ENCODE assay signal across 9 mouse cellular contexts in the genomic region with DNA sequence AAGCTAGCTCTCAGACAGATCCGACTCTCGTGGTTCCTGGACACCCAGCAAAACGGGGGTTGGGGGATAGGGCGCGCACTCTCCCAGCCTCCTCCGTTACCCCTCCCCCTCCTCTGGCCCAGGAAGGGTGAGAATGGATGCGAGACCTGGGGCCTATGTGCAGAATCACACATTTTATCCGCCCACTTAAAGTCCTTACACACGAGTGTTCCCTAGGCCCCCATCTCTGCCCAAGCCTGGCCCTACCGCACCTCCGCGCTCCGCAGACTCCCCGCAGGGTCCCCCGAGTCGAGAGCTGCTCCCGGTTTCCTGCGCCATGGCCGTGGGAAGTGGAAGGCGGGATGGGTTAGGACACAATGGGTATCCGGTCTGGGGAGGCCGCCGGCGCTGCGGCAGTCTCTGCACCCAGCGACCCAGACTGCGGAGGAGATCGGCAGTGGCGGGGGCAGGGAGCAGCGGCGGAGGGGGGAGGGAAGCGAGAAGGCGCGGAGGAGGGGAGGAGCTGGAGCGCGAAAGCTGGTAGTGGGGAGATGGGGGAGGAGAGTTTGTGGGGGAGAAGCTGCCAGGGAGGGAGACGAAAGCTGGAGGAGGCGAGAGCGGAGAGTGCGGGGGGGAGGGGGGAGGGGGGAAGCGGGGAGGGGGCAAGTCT. TPM values are rescaled to one million over a fixed set of nuclear protein-coding genes. Genes with fewer than 3 reads are reported as not detected.
A peak's percentile ranks its signal among the peaks of the same experiment; 100 is the strongest.
DNase-seq lines count a peak whose midpoint lies in the region; ATAC-seq and TF ChIP-seq lines count a peak whose summit lies in the region.
"Had no signal": no experiment of that assay in that cellular context is flagged by ENCODE, and none has a peak within 500 bp of the region (broad histone marks: within the 10 kb centered on the region; RNA-seq: fewer than 3 reads in every experiment).

No protein-coding gene starts in this region.

- TF ChIP-seq CTCF in Patski (IDR thresholded peaks at IDR 0.05) = no peak
- TF ChIP-seq CTCF in gastrocnemius, adult 2 months (IDR thresholded peaks at IDR 0.05) = no peak
- no peak for TF ChIP-seq CTCF in hindbrain, postnatal 0 days (IDR thresholded peaks at IDR 0.05; ENCODE audit: low read depth)

- no peaks in the 10 kb centered on the region for H3K27me3 ChIP-seq in Patski
- no peaks in the 10 kb centered on the region for H3K27me3 ChIP-seq in hindbrain, postnatal 0 days (ENCODE audit: insufficient read depth, low read length)

- peak overlapping the region; percentile 91 for H3K9ac ChIP-seq in hindbrain, postnatal 0 days (replicated peaks; ENCODE audit: low read length)

- CTCF ChIA-PET in Patski (lab: Charles Lee) = interaction anchor here (1.1 to 1.2 kb wide), 2 partner anchors 11 kb away, joined by 4 to 5 read pairs; a partner anchor contains a TSS

- peak overlapping the region; percentile 86 for H3K4me2 ChIP-seq in hindbrain, postnatal 0 days (ENCODE audit: low read depth, low read length)

- peak overlapping the region; percentile 80 for H3K27ac ChIP-seq in gastrocnemius, adult 2 months
- H3K27ac ChIP-seq in hindbrain, postnatal 0 days = peak overlapping the region; percentile 96
- H3K27ac ChIP-seq in macrophage = no peak overlapping the region

- POLR2A ChIA-PET in Patski (lab: Charles Lee) = interaction anchor here (1.0 kb wide), 1 partner anchor 11 kb away, joined by 11 read pairs; a partner anchor contains a TSS

- no peaks in the 10 kb centered on the region for H3K9me3 ChIP-seq in hindbrain, postnatal 0 days (ENCODE audit: low read length)

- no peaks in the 10 kb centered on the region for H3K79me2 ChIP-seq in macrophage (ENCODE audit: inconsistent target)

- H3K36me3 ChIP-seq in hindbrain, postnatal 0 days (ENCODE audit: insufficient read depth, low read length) = peaks cover 25% of the 10 kb centered on the region
- H3K36me3 ChIP-seq in macrophage (ENCODE audit: inconsistent target) = no peaks in the 10 kb centered on the region

- intact Hi-C loops in gastrocnemius, adult 2 months (cut with DNase I) = no loop called here

- no peak for DNase-seq in Patski (ENCODE audit: low read depth, low spot score)
- DNase-seq in cerebellum, adult 9-10 months = peak; percentile 78
- peak; percentile 65 for DNase-seq in gastrocnemius, adult 2 months
- DNase-seq in hindbrain, postnatal 0 days (ENCODE audit: low spot score) = peak; percentile 89
- peak; percentile 56 to 57 for DNase-seq in left cerebral cortex, adult 8-10 months (ENCODE audit: low spot score in 2 of 2)
- peak; percentile 79 for DNase-seq in right cerebral cortex, adult 18-20 months
- DNase-seq in urinary bladder, postnatal 4 days (ENCODE audit: low spot score in 2 of 2) = peak; percentile 53 to 73

- peak overlapping the region; percentile 87 for H3K4me3 ChIP-seq in gastrocnemius, adult 2 months
- peak overlapping the region; percentile 90 for H3K4me3 ChIP-seq in hindbrain, postnatal 0 days (ENCODE audit: low read length)
- peak overlapping the region; percentile 14; the same call in 1 of the 2 replicates for H3K4me3 ChIP-seq in macrophage (ENCODE audit: inconsistent target)

- in situ Hi-C loops in Patski (cut with MboI; ENCODE audit: low pct_unique_long_range_greater_than_20kb) = no loop called here

- ATAC-seq in Patski = peak; percentile 64
- ATAC-seq in hindbrain, postnatal 0 days = peak; percentile 87

- WGBS in hindbrain, postnatal 0 days = under 1% methylated on average over 28 of the region's 41 CpGs
- WGBS in macrophage (ENCODE audit: missing documents) = under 1% methylated on average over 34 of the region's 41 CpGs

- H3K4me1 ChIP-seq in hindbrain, postnatal 0 days (ENCODE audit: insufficient read depth, low read length) = peaks cover 28% of the 10 kb centered on the region

RNA-seq across cellular contexts. Expression of a gene that starts 11.0 kb away (rescaled TPM):
- polyA plus RNA-seq in Patski (2021) = 28.7 TPM
- total RNA-seq in gastrocnemius, adult 2 months (2021) = 10 to 100 TPM; 17.2 to 19.5 TPM
- total RNA-seq in hindbrain, postnatal 0 days (2014; rRNA removed) = 19.9 and 22.5 TPM in 2 replicates
- polyA plus RNA-seq in hindbrain, postnatal 0 days (2015; fragmentation: Nextera tagmentation; extraction: Ambion mirVana) = 23.2 and 23.6 TPM in 2 replicates
- total RNA-seq in left cerebral cortex, adult 8-10 months (2022) = 10 to 100 TPM; 30.0 to 35.0 (median 32.4) TPM
- total RNA-seq in macrophage (2018; cell fraction: chromatin; rRNA removed) = 100 to 1,000 TPM in 1 of 26 experiments, 10 to 100 TPM in 25; 29.9 to 101 (median 63.5) TPM
- total RNA-seq in macrophage (2018; cell fraction: cytosol; rRNA removed) = 10 to 100 TPM in 25 of 26 experiments, 1 to 10 TPM in 1; 9.6 to 20.9 (median 15.9) TPM
- 10 to 100 TPM; 26.0 to 83.2 (median 44.6) TPM for total RNA-seq in macrophage (2018; cell fraction: nucleus; rRNA removed)
- polyA plus RNA-seq in macrophage (2018) = 15.8 to 18.9 TPM (median 16.8 TPM) in 3 replicates

RNA-seq across cellular contexts. Expression of a gene that starts 12.6 kb away (rescaled TPM):
- 16.8 TPM for polyA plus RNA-seq in Patski (2021)
- total RNA-seq in gastrocnemius, adult 2 months (2021) = under 1 TPM; 0.61 to 0.78 TPM
- 96.4 and 105 TPM in 2 replicates for total RNA-seq in hindbrain, postnatal 0 days (2014; rRNA removed)
- polyA plus RNA-seq in hindbrain, postnatal 0 days (2015; fragmentation: Nextera tagmentation; extraction: Ambion mirVana) = 30.4 and 31.3 TPM in 2 replicates
- 10 to 100 TPM; 36.6 to 43.7 (median 40.9) TPM for total RNA-seq in left cerebral cortex, adult 8-10 months (2022)
- total RNA-seq in macrophage (2018; cell fraction: chromatin; rRNA removed) = 1 to 10 TPM in 1 of 26 experiments, under 1 TPM in 9, not detected in 16; 0.12 to 2.2 (median 0.20) TPM
- under 1 TPM; under 0.01 to 0.35 (median 0.15) TPM for total RNA-seq in macrophage (2018; cell fraction: cytosol; rRNA removed)
- under 1 TPM in 14 of 26 experiments, not detected in 12; 0.11 to 0.45 (median 0.18) TPM for total RNA-seq in macrophage (2018; cell fraction: nucleus; rRNA removed)
- 0.26 to 0.31 TPM (median 0.27 TPM) in 3 replicates for polyA plus RNA-seq in macrophage (2018)

RNA-seq across cellular contexts. Expression of a gene that starts 36.6 kb away (rescaled TPM):
- 20.5 TPM for polyA plus RNA-seq in Patski (2021)
- 1 to 10 TPM; 1.9 to 3.5 TPM for total RNA-seq in gastrocnemius, adult 2 months (2021)
- 43.9 and 45.5 TPM in 2 replicates for total RNA-seq in hindbrain, postnatal 0 days (2014; rRNA removed)
- polyA plus RNA-seq in hindbrain, postnatal 0 days (2015; fragmentation: Nextera tagmentation; extraction: Ambion mirVana) = 38.8 and 48.5 TPM in 2 replicates
- 10 to 100 TPM; 34.9 to 41.4 (median 38.6) TPM for total RNA-seq in left cerebral cortex, adult 8-10 months (2022)
- total RNA-seq in macrophage (2018; cell fraction: chromatin; rRNA removed) = 10 to 100 TPM in 22 of 26 experiments, 1 to 10 TPM in 4; 5.4 to 25.0 (median 16.8) TPM
- total RNA-seq in macrophage (2018; cell fraction: cytosol; rRNA removed) = 10 to 100 TPM; 10.1 to 16.0 (median 12.8) TPM
- total RNA-seq in macrophage (2018; cell fraction: nucleus; rRNA removed) = 10 to 100 TPM in 24 of 26 experiments, 1 to 10 TPM in 2; 6.9 to 28.8 (median 13.3) TPM
- 9.7 to 20.8 TPM (median 12.3 TPM) in 3 replicates for polyA plus RNA-seq in macrophage (2018)

RNA-seq across cellular contexts. Expression of a gene that starts 37.0 kb away (rescaled TPM):
- polyA plus RNA-seq in Patski (2021) (38.8 TPM), macrophage (2018) (34.3 to 46.1 TPM (median 44.4 TPM) in 3 replicates)
- 10 to 100 TPM; 48.0 to 56.2 TPM for total RNA-seq in gastrocnemius, adult 2 months (2021)
- 61.0 and 62.1 TPM in 2 replicates for total RNA-seq in hindbrain, postnatal 0 days (2014; rRNA removed)
- polyA plus RNA-seq in hindbrain, postnatal 0 days (2015; fragmentation: Nextera tagmentation; extraction: Ambion mirVana) = 41.9 and 45.6 TPM in 2 replicates
- total RNA-seq in left cerebral cortex, adult 8-10 months (2022) = 10 to 100 TPM; 57.5 to 72.6 (median 62.7) TPM
- 100 to 1,000 TPM in 7 of 26 experiments, 10 to 100 TPM in 19; 41.0 to 119 (median 83.4) TPM for total RNA-seq in macrophage (2018; cell fraction: chromatin; rRNA removed)
- 10 to 100 TPM; 46.0 to 66.8 (median 56.9) TPM for total RNA-seq in macrophage (2018; cell fraction: cytosol; rRNA removed)
- 10 to 100 TPM; 34.4 to 87.4 (median 73.2) TPM for total RNA-seq in macrophage (2018; cell fraction: nucleus; rRNA removed)

RNA-seq across cellular contexts. Expression of a gene that starts 40.3 kb away (rescaled TPM):
- polyA plus RNA-seq in Patski (2021) = not detected
- total RNA-seq in gastrocnemius, adult 2 months (2021) = not detected
- total RNA-seq in hindbrain, postnatal 0 days (2014; rRNA removed) = not detected in 2 replicates
- not detected in 2 replicates for polyA plus RNA-seq in hindbrain, postnatal 0 days (2015; fragmentation: Nextera tagmentation; extraction: Ambion mirVana)
- not detected for total RNA-seq in left cerebral cortex, adult 8-10 months (2022)
- 1 to 10 TPM in 1 of 26 experiments, not detected in 25; 1.1 TPM for total RNA-seq in macrophage (2018; cell fraction: chromatin; rRNA removed)
- not detected for total RNA-seq in macrophage (2018; cell fraction: cytosol; rRNA removed)
- not detected for total RNA-seq in macrophage (2018; cell fraction: nucleus; rRNA removed)
- polyA plus RNA-seq in macrophage (2018) = not detected in 3 replicates
- total RNA-seq: gastrocnemius, postnatal 4 days had no signal

Comparison
In these comparisons a context has a peak if more than half of its experiments do, and no peak if none do; other contexts are left out.
1. H3K4me3 ChIP-seq: peak in every context shown above with its lines; median percentile 90 in hindbrain, postnatal 0 days; 87 in gastrocnemius, adult 2 months; 14 in macrophage.
2. RNA of a gene that starts 12.6 kb away (total RNA-seq): 96.4 to 105 TPM in hindbrain, postnatal 0 days and 36.6 to 43.7 TPM in left cerebral cortex, adult 8-10 months; 0.61 to 0.78 TPM in gastrocnemius, adult 2 months; every median in the first group is over 10 times any median in the second.
3. RNA of a gene that starts 36.6 kb away (total RNA-seq): 43.9 to 45.5 TPM in hindbrain, postnatal 0 days and 34.9 to 41.4 TPM in left cerebral cortex, adult 8-10 months; 1.9 to 3.5 TPM in gastrocnemius, adult 2 months; every median in the first group is over 4 times any median in the second.